Mouse (Mus musculus): ENCODE results near the gene Cfap58.

The Cfap58 gene

GRCm38 (mm10) chr19:48079718-48080117 lies 142.2 kb downstream of the Cfap58 start:
- DNase-seq (ENCODE audit: low read depth, low spot score) = peak; percentile 4

DNA sequence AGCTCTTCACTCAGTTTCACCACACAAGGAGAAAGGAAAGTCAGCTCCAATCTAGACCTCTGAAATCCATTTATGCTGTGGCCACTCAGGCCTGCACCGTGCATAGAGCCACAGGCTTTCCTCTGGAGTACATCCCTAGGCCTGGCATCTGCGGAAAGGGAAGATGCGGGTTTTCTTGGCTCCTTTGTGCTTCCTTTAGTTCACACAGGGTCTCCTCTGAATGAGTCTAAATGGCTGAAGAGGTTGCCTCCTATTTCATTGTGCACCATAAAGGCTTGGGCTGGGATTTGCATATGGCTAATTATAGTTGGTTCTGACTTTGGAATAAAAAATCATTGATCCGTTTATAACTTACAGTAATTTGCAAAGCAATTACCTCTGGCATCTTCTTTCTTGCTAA lies 144.0 kb downstream of the Cfap58 start:
- DNase-seq (ENCODE audit: low read depth, low spot score) = no peak

Measured in retina, adult 2 months (tissue).